Mouse (Mus musculus): Measurements from ENCODE around the gene Zfp385a.

DNA sequence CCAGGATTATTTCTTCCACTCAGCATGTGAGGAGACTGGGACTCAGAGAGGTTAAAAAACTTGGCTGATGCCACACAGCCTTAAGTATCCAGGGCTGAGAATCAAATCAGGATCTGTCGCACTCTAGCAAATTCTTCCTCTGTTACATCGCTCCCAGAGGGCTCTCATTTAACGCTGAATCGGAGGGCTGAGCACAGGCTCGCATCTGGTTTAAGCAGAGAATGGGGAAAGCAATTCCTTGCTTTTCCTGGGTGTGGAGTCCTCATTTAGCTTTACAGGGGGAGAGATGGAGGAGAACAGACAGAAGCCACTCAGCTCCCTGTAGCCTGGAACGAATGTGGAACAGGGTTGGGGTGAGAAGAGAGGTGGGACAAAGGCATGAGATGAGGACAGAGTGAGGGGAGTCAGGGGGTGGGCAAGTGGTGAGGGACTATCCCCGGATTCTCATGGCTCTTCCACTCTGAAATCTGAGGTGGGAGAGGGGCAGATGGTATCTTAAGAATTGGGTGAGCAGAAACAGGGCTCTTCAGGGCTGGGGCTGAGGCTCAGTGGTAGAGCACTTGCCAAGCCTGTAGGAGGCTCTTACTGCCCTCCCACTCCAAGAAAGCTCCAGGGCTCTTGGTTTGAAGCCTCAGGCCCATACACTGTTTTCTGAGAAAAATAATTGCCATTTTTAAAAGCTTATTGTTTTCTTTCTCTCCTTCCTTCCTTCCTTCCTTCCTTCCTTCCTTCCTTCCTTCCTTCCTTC lies 4.2 kb downstream of the Zfp385a start:
- no peak for TF ChIP-seq CTCF (IDR thresholded peaks at IDR 0.05; ENCODE audit: control insufficient read depth, insufficient read depth, insufficient replicate concordance, low read depth, low read length)
- TF ChIP-seq POLR2A (IDR thresholded peaks at IDR 0.05; ENCODE audit: control insufficient read depth, low read depth, low read length): no peak

Data from testis, adult 2 months (tissue).